In the genomic region with DNA sequence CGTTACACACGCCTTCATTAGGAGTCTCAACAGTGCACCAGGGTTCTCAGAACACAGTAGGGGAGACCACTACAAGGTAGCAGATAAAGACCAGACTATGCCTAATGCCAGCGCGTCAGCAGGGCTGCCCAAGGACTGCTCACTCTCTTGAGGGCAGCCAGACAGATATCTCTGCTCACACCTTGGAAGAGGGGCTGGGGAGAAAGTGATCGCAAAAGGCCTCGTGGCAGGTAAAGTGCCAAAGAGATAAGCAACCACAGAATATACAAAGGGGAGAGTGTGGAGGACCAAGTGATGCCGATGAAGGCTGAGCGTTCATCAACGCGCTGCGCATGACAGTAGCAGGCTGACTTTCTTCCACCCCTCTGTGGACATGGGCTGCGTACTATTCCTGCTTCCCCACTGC, we compare ENCODE assay signal across 7 mouse cellular contexts. TPM values are rescaled to one million over a fixed set of nuclear protein-coding genes. Genes with fewer than 3 reads are reported as not detected.
DNase-seq lines count a peak whose midpoint lies in the region; ATAC-seq and TF ChIP-seq lines count a peak whose summit lies in the region.

No protein-coding gene starts in this region.

- H3K27me3 ChIP-seq in spleen, adult 2 months (ENCODE audit: control insufficient read depth, insufficient read depth, low read length): no peaks in the 10 kb centered on the region
- H3K27me3 ChIP-seq in erythroblast, embryonic 14.5 days (ENCODE audit: control insufficient read depth): no peaks in the 10 kb centered on the region
- no peaks in the 10 kb centered on the region for H3K27me3 ChIP-seq in limb, embryonic 15.5 days
- H3K27me3 ChIP-seq in stomach, embryonic 15.5 days (replicated peaks): no peaks in the 10 kb centered on the region

- peaks cover 4% of the 10 kb centered on the region; the same call in 1 of the 2 replicates for H3K9me3 ChIP-seq in erythroblast, embryonic 14.5 days (ENCODE audit: control insufficient read depth, low read length)
- no peaks in the 10 kb centered on the region for H3K9me3 ChIP-seq in limb, embryonic 15.5 days
- H3K9me3 ChIP-seq in stomach, embryonic 15.5 days: no peaks in the 10 kb centered on the region

- no peak for TF ChIP-seq CTCF in spleen, adult 2 months (IDR thresholded peaks at IDR 0.05; ENCODE audit: extremely low read depth, insufficient read depth, insufficient read length, insufficient replicate concordance)

- peak overlapping the region; percentile 80 for H3K4me2 ChIP-seq in limb, embryonic 15.5 days
- H3K4me2 ChIP-seq in stomach, embryonic 15.5 days: peak overlapping the region; percentile 84

- peak overlapping the region; percentile 77 for H3K4me3 ChIP-seq in spleen, adult 2 months (ENCODE audit: extremely low read depth, insufficient read depth, insufficient read length)
- peak overlapping the region; percentile 76 for H3K4me3 ChIP-seq in erythroblast, embryonic 14.5 days (replicated peaks)
- H3K4me3 ChIP-seq in limb, embryonic 15.5 days: peak overlapping the region; percentile 77
- peak overlapping the region; percentile 86 for H3K4me3 ChIP-seq in stomach, embryonic 15.5 days (replicated peaks)

- H3K9ac ChIP-seq in limb, embryonic 15.5 days: peak overlapping the region; percentile 79
- peak overlapping the region; percentile 71 for H3K9ac ChIP-seq in stomach, embryonic 15.5 days

- peaks cover 7% of the 10 kb centered on the region; the same call in 1 of the 2 replicates for H3K4me1 ChIP-seq in spleen, adult 2 months (ENCODE audit: control insufficient read depth, insufficient read depth, insufficient read length)
- peaks cover 22% of the 10 kb centered on the region for H3K4me1 ChIP-seq in erythroblast, embryonic 14.5 days (ENCODE audit: control insufficient read depth)
- H3K4me1 ChIP-seq in limb, embryonic 15.5 days: peaks cover 14% of the 10 kb centered on the region
- peaks cover 9% of the 10 kb centered on the region for H3K4me1 ChIP-seq in stomach, embryonic 15.5 days

- H3K36me3 ChIP-seq in spleen, adult 2 months (ENCODE audit: control insufficient read depth, insufficient read depth, low read length): peaks cover 26% of the 10 kb centered on the region
- H3K36me3 ChIP-seq in erythroblast, embryonic 14.5 days (ENCODE audit: control insufficient read depth): peaks cover 40% of the 10 kb centered on the region
- H3K36me3 ChIP-seq in limb, embryonic 15.5 days: peaks cover 33% of the 10 kb centered on the region
- peaks cover 11% of the 10 kb centered on the region; the same call in 1 of the 2 replicates for H3K36me3 ChIP-seq in stomach, embryonic 15.5 days

- DNase-seq in spleen, adult 2 months (ENCODE audit: low read depth in 1 of 2, low spot score in 2 of 2): no peak
- no peak for DNase-seq in spleen, postnatal 14 days (ENCODE audit: low spot score in 2 of 2)
- no peak for DNase-seq in frontal cortex, postnatal 14 days (ENCODE audit: low spot score in 2 of 2)
- no peak for DNase-seq in kidney, postnatal 4 days

- no peak for ATAC-seq in limb, embryonic 15.5 days (ENCODE audit: insufficient number of reproducible peaks, low FRiP score, low TSS enrichment, low read depth)
- ATAC-seq in stomach, embryonic 15.5 days (ENCODE audit: insufficient read depth, low FRiP score, low read depth): no peak; the same call in 1 of the 2 replicates

- no peak for TF ChIP-seq POLR2A in spleen, adult 2 months (IDR thresholded peaks at IDR 0.05; ENCODE audit: low read depth, low read length)

- WGBS in spleen, adult 2 months: 27% methylated on average over 12 of the region's 12 CpGs
- WGBS in limb, embryonic 15.5 days: 35% methylated on average over 12 of the region's 12 CpGs
- WGBS in stomach, embryonic 15.5 days: 33% methylated on average over 12 of the region's 12 CpGs

- no peak overlapping the region for H3K27ac ChIP-seq in spleen, adult 2 months (ENCODE audit: insufficient read depth, low read length)
- H3K27ac ChIP-seq in limb, embryonic 15.5 days: peak overlapping the region; percentile 71; the same call in 1 of the 2 replicates
- no peak overlapping the region for H3K27ac ChIP-seq in stomach, embryonic 15.5 days

RNA-seq across cellular contexts. Expression of a gene that starts 0.6 kb away (rescaled TPM):
- polyA plus RNA-seq in spleen, adult 2 months (2012; rRNA removed): 28.7 and 37.1 TPM in 2 replicates
- polyA plus RNA-seq in erythroblast, embryonic 14.5 days (2012): 1.8 and 2.2 TPM in 2 replicates
- polyA plus RNA-seq in limb, embryonic 15.5 days (2015; fragmentation: Nextera tagmentation; extraction: Ambion mirVana): 11.4 and 11.7 TPM in 2 replicates
- polyA plus RNA-seq in stomach, embryonic 15.5 days (2015; fragmentation: Nextera tagmentation; extraction: Ambion mirVana): 9.7 and 9.8 TPM in 2 replicates

RNA-seq across cellular contexts. Expression of a gene that starts 8.1 kb away (rescaled TPM):
- not detected in 2 replicates for polyA plus RNA-seq in spleen, adult 2 months (2012; rRNA removed)
- not detected in 2 replicates for polyA plus RNA-seq in erythroblast, embryonic 14.5 days (2012)
- polyA plus RNA-seq in limb, embryonic 15.5 days (2015; fragmentation: Nextera tagmentation; extraction: Ambion mirVana): 0.08 TPM in 1 of 2 replicates, not detected in the other
- 0.09 TPM in 1 of 2 replicates, not detected in the other for polyA plus RNA-seq in stomach, embryonic 15.5 days (2015; fragmentation: Nextera tagmentation; extraction: Ambion mirVana)

RNA-seq across cellular contexts. Expression of a gene that starts 29.4 kb away (rescaled TPM):
- not detected in 2 replicates for polyA plus RNA-seq in spleen, adult 2 months (2012; rRNA removed)
- polyA plus RNA-seq in erythroblast, embryonic 14.5 days (2012): not detected in 2 replicates
- 0.06 and 0.09 TPM in 2 replicates for polyA plus RNA-seq in limb, embryonic 15.5 days (2015; fragmentation: Nextera tagmentation; extraction: Ambion mirVana)
- 0.40 and 0.59 TPM in 2 replicates for polyA plus RNA-seq in stomach, embryonic 15.5 days (2015; fragmentation: Nextera tagmentation; extraction: Ambion mirVana)

RNA-seq across cellular contexts. Expression of a gene that starts 29.4 kb away (rescaled TPM):
- 29.9 and 39.7 TPM in 2 replicates for polyA plus RNA-seq in spleen, adult 2 months (2012; rRNA removed)
- 0.80 and 1.4 TPM in 2 replicates for polyA plus RNA-seq in erythroblast, embryonic 14.5 days (2012)
- polyA plus RNA-seq in limb, embryonic 15.5 days (2015; fragmentation: Nextera tagmentation; extraction: Ambion mirVana): 31.7 and 33.2 TPM in 2 replicates
- 31.4 and 32.2 TPM in 2 replicates for polyA plus RNA-seq in stomach, embryonic 15.5 days (2015; fragmentation: Nextera tagmentation; extraction: Ambion mirVana)

RNA-seq across cellular contexts. Expression of a gene that starts 31.1 kb away (rescaled TPM):
- polyA plus RNA-seq in spleen, adult 2 months (2012; rRNA removed): 0.13 and 0.16 TPM in 2 replicates
- polyA plus RNA-seq in erythroblast, embryonic 14.5 days (2012): not detected in 2 replicates
- polyA plus RNA-seq in limb, embryonic 15.5 days (2015; fragmentation: Nextera tagmentation; extraction: Ambion mirVana): 0.19 and 0.27 TPM in 2 replicates
- polyA plus RNA-seq in stomach, embryonic 15.5 days (2015; fragmentation: Nextera tagmentation; extraction: Ambion mirVana): 0.24 and 0.28 TPM in 2 replicates
